Mouse (Mus musculus) spleen, postnatal 0 days (tissue): Measurements from ENCODE around the gene Ppbp. TPM values are rescaled to one million over a fixed set of nuclear protein-coding genes. Genes with fewer than 3 reads are reported as not detected.

Source experiments
- polyA plus RNA-seq: library from polyadenylated mRNA; unstranded; fragments of >200 nt; fragmentation: Nextera tagmentation; extraction: Ambion mirVana; gene quantifications from 2 replicates; pipeline ENCODE4 v1.2.1, GENCODE M21; 2015

Ppbp gene
- polyA plus RNA-seq, result 96.8 and 112 TPM in 2 replicates

GRCm38 (mm10) chr5:90768218-90768617 is at the start of gene Ppbp:
Ppbp (plus strand) TSS chr5:90768518.

GRCm38 (mm10) chr5:90759077-90760065 is 8.9 kb upstream of the Ppbp start, which contains the start of gene Cxcl5:
Cxcl5 (plus strand) TSS chr5:90759360.

GRCm38 (mm10) chr5:90771880-90772653 is 3.7 kb downstream of the Ppbp start, which contains the start of gene Pf4:
Pf4 (plus strand) TSS chr5:90772435.

DNA sequence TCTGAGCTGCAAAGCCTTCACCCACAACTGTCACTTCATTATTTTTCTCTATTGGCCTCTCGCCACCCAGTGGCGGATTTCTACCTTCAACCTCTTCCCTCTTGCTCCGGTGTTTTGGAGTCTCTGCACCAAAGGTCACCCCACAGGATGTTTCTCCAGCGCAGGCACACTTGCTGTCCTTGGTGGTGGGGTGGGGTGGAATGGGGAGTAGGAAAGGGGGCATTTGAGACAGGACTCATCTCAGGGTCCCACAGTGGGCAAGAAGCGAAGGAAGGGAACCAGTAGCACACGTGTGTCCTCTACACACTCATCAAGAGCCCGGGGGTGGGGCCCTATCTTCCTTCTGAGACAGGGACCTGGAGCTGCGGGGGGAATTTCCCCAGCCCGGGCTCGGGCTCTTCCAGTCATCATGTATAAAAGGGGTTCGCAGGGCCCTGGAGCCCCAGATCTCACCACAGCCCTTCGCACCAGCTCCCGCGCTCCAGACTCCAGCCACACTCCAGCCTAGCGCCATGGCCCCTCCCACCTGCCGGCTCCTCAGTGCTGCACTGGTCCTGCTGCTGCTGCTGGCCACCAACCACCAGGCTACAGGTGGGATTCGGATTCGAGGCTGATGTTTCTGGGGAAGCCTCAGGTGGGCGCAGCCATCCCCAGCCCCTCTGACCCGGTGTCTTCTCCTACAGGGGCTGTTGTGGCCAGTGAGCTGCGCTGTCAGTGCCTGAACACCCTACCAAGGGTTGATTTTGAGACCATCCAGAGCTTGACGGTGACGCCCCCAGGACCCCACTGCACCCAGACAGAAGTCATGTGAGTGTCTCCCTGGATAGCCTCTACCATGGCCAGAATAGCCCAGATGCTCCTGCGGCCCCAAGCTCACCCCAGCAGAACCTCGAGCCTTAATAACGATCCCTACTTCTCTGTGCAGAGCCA is 17.6 kb downstream of the Ppbp start, which contains the start of gene Cxcl3:
Gene Cxcl3 (plus strand): TSS at position 445 of the 930 bp plus-strand sequence.

DNA sequence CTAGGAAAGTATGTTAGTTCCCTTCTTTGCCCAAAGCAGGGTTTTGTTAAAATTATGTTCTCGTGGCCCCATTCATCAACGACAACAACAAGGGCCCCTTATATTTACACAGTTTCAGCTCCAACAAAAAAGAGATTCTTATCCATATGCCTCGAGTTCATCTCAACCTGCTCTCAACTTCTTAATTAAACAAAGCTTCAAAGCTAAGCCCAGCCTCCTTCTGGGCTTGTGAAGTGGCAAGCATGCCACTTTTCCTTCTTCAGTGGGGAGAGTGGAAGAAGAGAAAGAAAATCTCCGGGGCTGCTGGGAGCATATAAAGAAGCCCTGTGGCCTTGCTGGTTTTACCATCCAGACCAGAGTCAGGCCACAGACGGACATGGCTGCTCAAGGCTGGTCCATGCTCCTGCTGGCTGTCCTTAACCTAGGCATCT is 25.9 kb downstream of the Ppbp start, which contains the start of gene Cxcl15:
Gene Cxcl15 (plus strand): TSS at position 340 of the 431 bp plus-strand sequence.

Other genes starting within 250 kb of the Ppbp start
- 0.06 TPM in 1 of 2 replicates, not detected in the other for gene Afm, start 249.6 kb upstream of the Ppbp start, polyA plus RNA-seq
- gene 5830473C10Rik, start 207.4 kb upstream of the Ppbp start, polyA plus RNA-seq, result not detected in 2 replicates
- gene Rassf6, start 127.9 kb upstream of the Ppbp start, polyA plus RNA-seq, result 0.08 and 0.19 TPM in 2 replicates
- gene Cxcl5, start 9.2 kb upstream of the Ppbp start, polyA plus RNA-seq, result 1.3 and 1.5 TPM in 2 replicates
- 438 and 463 TPM in 2 replicates for gene Pf4, start 3.9 kb downstream of the Ppbp start, polyA plus RNA-seq
- not detected in 2 replicates for gene Cxcl3, start 17.6 kb downstream of the Ppbp start, polyA plus RNA-seq
- not detected in 2 replicates for gene Cxcl15, start 26.0 kb downstream of the Ppbp start, polyA plus RNA-seq
- gene Cxcl1, start 122.7 kb downstream of the Ppbp start, polyA plus RNA-seq, result 0.34 and 0.55 TPM in 2 replicates
- gene Cxcl2, start 135.4 kb downstream of the Ppbp start, polyA plus RNA-seq, result 0.11 and 0.15 TPM in 2 replicates
- 16.9 and 22.3 TPM in 2 replicates for gene Mthfd2l, start 162.6 kb downstream of the Ppbp start, polyA plus RNA-seq